ENCODE assay signal across 17 mouse cellular contexts in the genomic region with DNA sequence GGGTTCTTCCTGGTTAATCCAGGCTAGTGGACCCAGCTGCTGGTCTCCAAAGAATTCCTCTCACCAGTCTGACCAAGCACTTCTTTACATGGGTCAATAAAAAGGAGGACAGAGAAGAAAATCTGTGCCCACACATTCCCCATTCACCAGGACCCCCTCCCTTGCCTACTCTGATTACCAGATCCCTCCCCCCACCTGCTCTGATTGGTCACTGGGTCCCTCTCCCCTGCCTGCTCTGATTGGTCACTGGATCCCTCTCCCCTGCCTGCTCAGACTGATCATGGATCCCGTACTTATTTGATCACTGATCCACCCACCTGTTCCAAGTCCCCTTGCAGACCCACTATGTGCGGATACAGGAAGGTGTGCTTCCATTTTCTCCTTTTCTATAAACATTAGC. TPM values are rescaled to one million over a fixed set of nuclear protein-coding genes. Genes with fewer than 3 reads are reported as not detected.
DNase-seq lines count a peak whose midpoint lies in the region; ATAC-seq and TF ChIP-seq lines count a peak whose summit lies in the region.
"Had no signal": no experiment of that assay in that cellular context is flagged by ENCODE, and none has a peak within 500 bp of the region (broad histone marks: within the 10 kb centered on the region; RNA-seq: fewer than 3 reads in every experiment).

No protein-coding gene starts in this region.

- TF ChIP-seq CTCF in intestine, postnatal 0 days (IDR thresholded peaks at IDR 0.05; ENCODE audit: low read depth) = no peak
- no peak for TF ChIP-seq CTCF in midbrain, postnatal 0 days (IDR thresholded peaks at IDR 0.05)

- intact Hi-C loops in left cerebral cortex, postnatal 25 days (cut with DNase I) = no loop called here

- no peaks in the 10 kb centered on the region for H3K9me3 ChIP-seq in intestine, embryonic 16.5 days (ENCODE audit: control insufficient read depth, low read length)
- no peaks in the 10 kb centered on the region for H3K9me3 ChIP-seq in intestine, postnatal 0 days (ENCODE audit: control insufficient read depth)
- H3K9me3 ChIP-seq in midbrain, embryonic 13.5 days = no peaks in the 10 kb centered on the region
- no peaks in the 10 kb centered on the region for H3K9me3 ChIP-seq in midbrain, postnatal 0 days (ENCODE audit: low read length)
- no peaks in the 10 kb centered on the region for H3K9me3 ChIP-seq in limb, embryonic 11.5 days (ENCODE audit: control insufficient read depth, low read length)

- peaks cover 5% of the 10 kb centered on the region for H3K4me1 ChIP-seq in intestine, embryonic 16.5 days (ENCODE audit: control insufficient read depth, insufficient read depth, low read length)
- H3K4me1 ChIP-seq in intestine, postnatal 0 days (replicated peaks; ENCODE audit: control insufficient read depth, insufficient read depth, low read length) = no peaks in the 10 kb centered on the region
- H3K4me1 ChIP-seq in midbrain, embryonic 13.5 days (replicated peaks) = peaks cover 6% of the 10 kb centered on the region
- H3K4me1 ChIP-seq in midbrain, postnatal 0 days (ENCODE audit: insufficient read depth, low read length) = no peaks in the 10 kb centered on the region
- peaks cover 13% of the 10 kb centered on the region for H3K4me1 ChIP-seq in limb, embryonic 11.5 days (ENCODE audit: control insufficient read depth, insufficient read depth, low read length)

- DNase-seq in midbrain, postnatal 0 days (ENCODE audit: low spot score) = no peak
- peak; percentile 48 for DNase-seq in limb, embryonic 11.5 days (ENCODE audit: low spot score)
- no peak for DNase-seq in thymus, postnatal 25 days
- DNase-seq in testis, postnatal 14 days (ENCODE audit: low spot score) = no peak
- DNase-seq in left cerebral cortex, postnatal 25 days (ENCODE audit: low spot score in 2 of 2) = no peak
- DNase-seq: adrenal gland, postnatal 25 days; B cell, adult 2 months; gastrocnemius, adult 2 months; heart, postnatal 36 days; lung, adult 18-20 months had no signal

- no peak overlapping the region for H3K9ac ChIP-seq in intestine, embryonic 16.5 days (ENCODE audit: low read depth, low read length)
- no peak overlapping the region for H3K9ac ChIP-seq in intestine, postnatal 0 days (ENCODE audit: low read depth, low read length)
- no peak overlapping the region for H3K9ac ChIP-seq in midbrain, embryonic 13.5 days (replicated peaks)
- H3K9ac ChIP-seq in midbrain, postnatal 0 days (replicated peaks; ENCODE audit: low read length, poor library complexity, severe bottlenecking) = no peak overlapping the region
- no peak overlapping the region for H3K9ac ChIP-seq in limb, embryonic 11.5 days (ENCODE audit: low read length)

- no peak for ATAC-seq in intestine, embryonic 16.5 days
- ATAC-seq in intestine, postnatal 0 days = no peak
- 0 out of 2 replicates have a peak, but pooled peaks have one; percentile 24 for ATAC-seq in midbrain, embryonic 13.5 days
- no peak for ATAC-seq in midbrain, postnatal 0 days (ENCODE audit: low FRiP score)
- peak; percentile 66 for ATAC-seq in limb, embryonic 11.5 days (ENCODE audit: insufficient number of reproducible peaks, low FRiP score, low TSS enrichment, low read depth)

- WGBS in intestine, embryonic 16.5 days = 60% methylated on average over 2 of the region's 2 CpGs
- WGBS in intestine, postnatal 0 days = 57% methylated on average over 2 of the region's 2 CpGs
- 47% methylated on average over 2 of the region's 2 CpGs for WGBS in midbrain, embryonic 13.5 days
- 61% methylated on average over 2 of the region's 2 CpGs for WGBS in midbrain, postnatal 0 days
- WGBS in limb, embryonic 11.5 days = 45% methylated on average over 2 of the region's 2 CpGs

- no peak overlapping the region for H3K4me3 ChIP-seq in intestine, embryonic 16.5 days (ENCODE audit: low read length)
- no peak overlapping the region for H3K4me3 ChIP-seq in intestine, postnatal 0 days (ENCODE audit: low read depth, low read length)
- H3K4me3 ChIP-seq in midbrain, embryonic 13.5 days (replicated peaks) = no peak overlapping the region
- no peak overlapping the region for H3K4me3 ChIP-seq in midbrain, postnatal 0 days (ENCODE audit: low read depth, low read length)
- H3K4me3 ChIP-seq in limb, embryonic 11.5 days (ENCODE audit: low read depth, low read length) = no peak overlapping the region
- H3K4me3 ChIP-seq: gastrocnemius, adult 2 months; layer of hippocampus, adult 2 months had no signal

- H3K36me3 ChIP-seq in intestine, embryonic 16.5 days (ENCODE audit: control insufficient read depth, insufficient read depth, low read length) = no peaks in the 10 kb centered on the region
- no peaks in the 10 kb centered on the region for H3K36me3 ChIP-seq in intestine, postnatal 0 days (ENCODE audit: control insufficient read depth, insufficient read depth)
- H3K36me3 ChIP-seq in midbrain, embryonic 13.5 days = no peaks in the 10 kb centered on the region
- H3K36me3 ChIP-seq in midbrain, postnatal 0 days (ENCODE audit: insufficient read depth, low read length) = no peaks in the 10 kb centered on the region
- H3K36me3 ChIP-seq in limb, embryonic 11.5 days (ENCODE audit: control insufficient read depth, insufficient read depth, low read length) = no peaks in the 10 kb centered on the region

- no peak overlapping the region for H3K4me2 ChIP-seq in intestine, embryonic 16.5 days (ENCODE audit: low read depth, low read length)
- no peak overlapping the region for H3K4me2 ChIP-seq in intestine, postnatal 0 days (replicated peaks; ENCODE audit: low read depth)
- no peak overlapping the region for H3K4me2 ChIP-seq in midbrain, embryonic 13.5 days (replicated peaks)
- H3K4me2 ChIP-seq in midbrain, postnatal 0 days (ENCODE audit: low read depth, low read length, poor library complexity, severe bottlenecking) = no peak overlapping the region
- H3K4me2 ChIP-seq in limb, embryonic 11.5 days (ENCODE audit: low read depth, severe bottlenecking) = no peak overlapping the region

- no peaks in the 10 kb centered on the region for H3K27me3 ChIP-seq in intestine, embryonic 16.5 days (replicated peaks; ENCODE audit: control insufficient read depth, insufficient read depth, low read length)
- no peaks in the 10 kb centered on the region for H3K27me3 ChIP-seq in intestine, postnatal 0 days (replicated peaks; ENCODE audit: control insufficient read depth, insufficient read depth, low read length)
- no peaks in the 10 kb centered on the region for H3K27me3 ChIP-seq in midbrain, embryonic 13.5 days
- H3K27me3 ChIP-seq in midbrain, postnatal 0 days (ENCODE audit: insufficient read depth, low read length) = no peaks in the 10 kb centered on the region
- no peaks in the 10 kb centered on the region for H3K27me3 ChIP-seq in limb, embryonic 11.5 days (ENCODE audit: control insufficient read depth, insufficient read depth, low read length)

- H3K27ac ChIP-seq in intestine, embryonic 16.5 days (ENCODE audit: low read length) = peak overlapping the region; percentile 23; the same call in 1 of the 2 replicates
- H3K27ac ChIP-seq in intestine, postnatal 0 days (ENCODE audit: low read depth, low read length) = no peak overlapping the region
- H3K27ac ChIP-seq in midbrain, embryonic 13.5 days = no peak overlapping the region
- no peak overlapping the region for H3K27ac ChIP-seq in midbrain, postnatal 0 days (ENCODE audit: low read depth, low read length)
- no peak overlapping the region for H3K27ac ChIP-seq in limb, embryonic 11.5 days (replicated peaks; ENCODE audit: low read depth, low read length)
- H3K27ac ChIP-seq: gastrocnemius, adult 2 months; layer of hippocampus, adult 2 months had no signal

RNA-seq across cellular contexts. Expression of gene Vwa2, which starts 17.4 kb away (rescaled TPM):
- polyA plus RNA-seq in intestine, embryonic 16.5 days (2015; fragmentation: Nextera tagmentation; extraction: Ambion mirVana) = 0.29 and 0.43 TPM in 2 replicates
- polyA plus RNA-seq in intestine, postnatal 0 days (2015; fragmentation: Nextera tagmentation; extraction: Ambion mirVana) = 0.04 and 0.07 TPM in 2 replicates
- polyA plus RNA-seq in midbrain, embryonic 13.5 days (2015; fragmentation: Nextera tagmentation; extraction: Ambion mirVana) = 0.26 and 0.36 TPM in 2 replicates
- total RNA-seq in midbrain, postnatal 0 days (2014; rRNA removed) = 0.77 and 1.4 TPM in 2 replicates
- polyA plus RNA-seq in midbrain, postnatal 0 days (2015; fragmentation: Nextera tagmentation; extraction: Ambion mirVana) = 0.37 and 0.68 TPM in 2 replicates
- 4.1 and 4.5 TPM in 2 replicates for polyA plus RNA-seq in limb, embryonic 11.5 days (2014; fragmentation: Nextera tagmentation; extraction: Ambion mirVana)
- not detected for total RNA-seq in left cerebral cortex, postnatal 25 days (2021)
- total RNA-seq: adrenal gland, postnatal 25 days; gastrocnemius, adult 2 months; heart, adult 8-10 months; heart, postnatal 36 days; layer of hippocampus, adult 2 months; left cerebral cortex, postnatal 36 days had no signal
- polyA plus RNA-seq: cortical plate, adult 2 months had no signal

Comparison
In these comparisons a context has a peak if more than half of its experiments do, and no peak if none do; other contexts are left out.
1. ATAC-seq: peak in midbrain, embryonic 13.5 days (single experiment) and limb, embryonic 11.5 days (single experiment); none in intestine, embryonic 16.5 days (single experiment), intestine, postnatal 0 days (single experiment) and midbrain, postnatal 0 days (single experiment).